Mouse (Mus musculus) brain, embryonic 14.5 days (tissue): ENCODE data around the gene Olfr464.

Source experiments
- CTCF ChIP-seq: fragments of 200-500 bp; IDR thresholded peaks from 2 replicates; pipeline ENCODE4 v1.5.1; 2012; ENCODE audit warnings: inconsistent platforms, mild to moderate bottlenecking, moderate library complexity, borderline replicate concordance; ENCODE audit not compliant: insufficient read depth, insufficient read length; ENCODE audit errors: extremely low read depth
- POLR2A ChIP-seq: fragments of 200-500 bp; IDR thresholded peaks from 2 replicates; pipeline ENCODE4 v1.6.1; 2012; ENCODE audit warnings: mild to moderate bottlenecking, inconsistent platforms, borderline replicate concordance; ENCODE audit not compliant: poor library complexity, insufficient read depth, insufficient read length, severe bottlenecking; ENCODE audit errors: extremely low read depth

DNA sequence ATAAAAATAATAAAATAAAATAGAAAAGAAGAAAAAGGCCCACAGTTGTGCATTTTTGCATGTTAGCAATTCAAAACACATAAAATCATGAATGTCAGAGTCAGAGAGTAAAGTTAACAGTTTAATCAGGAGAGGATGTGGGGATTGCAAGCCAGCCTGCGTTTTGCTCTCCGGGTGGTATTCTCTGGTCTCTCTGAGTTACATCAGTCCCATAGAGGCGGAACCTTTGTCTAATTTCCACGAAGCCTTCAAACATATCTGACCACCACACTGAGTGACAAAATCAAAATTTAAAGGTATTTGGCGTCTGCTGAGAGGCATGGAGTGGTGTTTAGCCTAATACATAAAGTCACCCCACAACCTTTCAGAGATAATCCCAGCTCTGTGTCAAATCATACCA is 35.9 kb downstream of the Olfr464 start:
- TF ChIP-seq CTCF (no peak), POLR2A (no peak)
